Mouse (Mus musculus): Measurements from ENCODE around the gene Rnft2.

DNA sequence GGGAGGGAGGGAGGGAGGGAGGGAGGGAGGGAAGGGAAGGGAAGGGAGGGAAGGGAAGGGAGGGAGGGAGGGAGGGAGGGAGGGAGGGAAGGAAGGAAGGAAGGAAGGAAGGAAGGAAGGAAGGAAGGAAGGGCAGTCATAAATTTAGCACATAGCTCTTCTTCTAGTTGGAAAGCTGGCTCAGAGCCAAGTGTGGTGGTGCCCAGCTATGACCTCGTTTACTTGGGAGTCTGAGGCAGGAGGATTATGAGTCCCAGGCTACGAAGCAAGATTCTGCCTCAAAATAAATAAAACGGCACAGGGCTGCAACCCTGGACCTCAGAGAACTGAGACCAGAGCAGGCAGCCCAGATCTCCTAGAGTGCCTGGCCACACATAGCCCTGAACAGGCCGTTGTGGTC is 47.6 kb upstream of the Rnft2 start:
- TF ChIP-seq POLR2A (IDR thresholded peaks at IDR 0.05; ENCODE audit: insufficient read length, low read depth) (no peak), POLR2AphosphoS2 (IDR thresholded peaks at IDR 0.05; ENCODE audit: insufficient read length, low read depth) (no peak), TCF12 (IDR thresholded peaks at IDR 0.05; ENCODE audit: insufficient read depth, poor library complexity, severe bottlenecking) (no peak), E2F4 (IDR thresholded peaks at IDR 0.05; ENCODE audit: insufficient read depth) (no peak), MAX (IDR thresholded peaks at IDR 0.05; ENCODE audit: low read depth) (no peak), SRF (IDR thresholded peaks at IDR 0.05; ENCODE audit: control insufficient read depth, insufficient read length, low read depth) (no peak), TCF3 (IDR thresholded peaks at IDR 0.05; ENCODE audit: insufficient read length, low read depth) (no peak), MYOG (IDR thresholded peaks at IDR 0.05; ENCODE audit: control insufficient read depth in 1 of 3, insufficient read depth in 1 of 3, insufficient read length in 2 of 3, low read depth in 2 of 3) (no peak), REST (IDR thresholded peaks at IDR 0.05; ENCODE audit: insufficient read depth, insufficient read length) (no peak), CEBPB (IDR thresholded peaks at IDR 0.05; ENCODE audit: insufficient read depth, poor library complexity, severe bottlenecking) (no peak), MYOD1 (IDR thresholded peaks at IDR 0.05; ENCODE audit: control insufficient read depth in 1 of 3, insufficient read length in 2 of 3, low read depth in 2 of 3) (no peak), USF1 (IDR thresholded peaks at IDR 0.05; ENCODE audit: low read depth) (no peak)
